Mouse (Mus musculus) embryonic facial prominence, embryonic 15.5 days (tissue): ENCODE data around the gene Uso1. TPM values are rescaled to one million over a fixed set of nuclear protein-coding genes. Genes with fewer than 3 reads are reported as not detected.

Source experiments
- ATAC-seq: fragments of 200-750 bp; cut with Nextera tagmentation; 2 replicates; pipeline ENCODE4 v1.8.0; 2017; ENCODE audit warnings: low read depth, moderate TSS enrichment; ENCODE audit not compliant: insufficient number of reproducible peaks, low FRiP score, low TSS enrichment
- H3K27ac ChIP-seq: fragments of 300-500 bp; sonication (generic); replicated peaks from 2 replicates; pipeline ENCODE4 v1.5.1; 2015; ENCODE audit warnings: mild to moderate bottlenecking, inconsistent platforms
- H3K27me3 ChIP-seq: fragments of 300-500 bp; sonication (generic); 2 replicates; pipeline ENCODE4 v1.6.1; 2015; ENCODE audit warnings: inconsistent platforms
- H3K36me3 ChIP-seq: fragments of 300-500 bp; sonication (generic); 2 replicates; pipeline ENCODE4 v1.6.1; 2015; ENCODE audit warnings: mild to moderate bottlenecking, inconsistent platforms
- H3K4me1 ChIP-seq: fragments of 300-500 bp; sonication (generic); 2 replicates; pipeline ENCODE4 v1.6.1; 2015; ENCODE audit warnings: inconsistent platforms
- H3K4me2 ChIP-seq: fragments of 300-500 bp; sonication (generic); replicated peaks from 2 replicates; pipeline ENCODE4 v1.6.1; 2015; ENCODE audit warnings: mild to moderate bottlenecking, inconsistent platforms
- H3K4me3 ChIP-seq: fragments of 300-500 bp; sonication (generic); replicated peaks from 2 replicates; pipeline ENCODE4 v1.5.1; 2015; ENCODE audit warnings: mild to moderate bottlenecking, inconsistent platforms
- H3K9ac ChIP-seq: fragments of 300-500 bp; sonication (generic); 2 replicates; pipeline ENCODE4 v1.6.1; 2015; ENCODE audit warnings: inconsistent platforms
- H3K9me3 ChIP-seq: fragments of 300-500 bp; sonication (generic); replicated peaks from 2 replicates; pipeline ENCODE4 v1.6.1; 2016; ENCODE audit warnings: inconsistent platforms
- WGBS: fragments of 180-500 bp; shearing (Covaris S2); methylation state at CpG from one replicate; pipeline ENCODE4 v1.1.7; 2015; 5-methylcytosine and 5-hydroxymethylcytosine counted together
- polyA plus RNA-seq: library from polyadenylated mRNA; unstranded; fragments of >200 nt; fragmentation: Nextera tagmentation; extraction: Ambion mirVana; gene quantifications from 2 replicates; pipeline ENCODE4 v1.2.1, GENCODE M21; 2015

The Uso1 gene
- polyA plus RNA-seq, result 49.9 and 50.0 TPM in 2 replicates

DNA sequence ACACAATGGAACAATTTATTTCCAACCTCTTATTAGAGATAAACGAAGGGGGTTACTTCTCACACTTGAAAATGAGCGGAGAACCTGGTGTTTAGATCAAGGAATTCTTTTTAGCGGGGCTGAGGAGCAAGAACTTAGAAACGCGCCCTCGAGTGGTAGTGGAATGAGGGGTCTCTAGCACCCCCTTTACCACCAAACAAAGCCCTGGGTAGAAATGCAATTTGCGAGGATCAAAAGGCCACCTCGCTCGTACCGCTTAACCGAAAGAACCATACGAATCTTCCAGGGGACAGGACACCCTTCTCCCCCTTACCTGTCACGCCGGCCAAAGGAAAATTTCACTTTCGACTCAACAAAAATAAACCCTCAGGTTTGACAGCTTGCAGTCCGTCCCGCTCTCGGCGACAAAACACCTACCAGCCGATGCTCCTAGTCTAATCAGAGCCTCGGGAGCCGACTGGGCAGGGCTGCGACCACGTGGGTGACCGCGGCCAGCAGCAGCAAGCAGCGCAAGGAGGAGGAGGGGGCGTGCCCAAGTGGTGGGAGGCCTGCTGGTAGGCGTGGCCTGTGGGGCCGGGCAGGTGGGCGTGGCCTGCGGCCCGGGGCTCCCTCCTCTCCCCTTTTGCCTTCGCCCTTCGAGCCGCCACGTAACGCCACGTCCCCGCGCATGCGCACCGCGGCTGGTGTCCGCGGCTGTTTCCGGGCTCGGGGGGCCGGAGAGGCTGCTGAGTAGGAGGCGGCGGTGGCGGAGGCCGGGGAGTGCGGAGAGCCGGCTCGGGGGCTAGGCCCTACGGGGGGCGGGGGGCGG lies at the start of gene Uso1:
Uso1 (plus strand) TSS at position 700 of the 808 bp plus-strand sequence.
- peak within 1 kb of the TSS; percentile 90 for H3K4me3 ChIP-seq
- peak within 1 kb of the TSS; percentile 71 for H3K4me2 ChIP-seq
- H3K9ac ChIP-seq, result peak within 1 kb of the TSS; percentile 95
- peak; percentile 94 for ATAC-seq
- H3K36me3 ChIP-seq, result no peaks in the 10 kb centered on the region
- H3K27ac ChIP-seq, result peak within 1 kb of the TSS; percentile 85
- H3K27me3 ChIP-seq, result no peaks in the 10 kb centered on the region
- 1% methylated on average over 52 of the region's 59 CpGs for WGBS
- peaks cover 20% of the 10 kb centered on the region for H3K4me1 ChIP-seq
- no peaks in the 10 kb centered on the region for H3K9me3 ChIP-seq

DNA sequence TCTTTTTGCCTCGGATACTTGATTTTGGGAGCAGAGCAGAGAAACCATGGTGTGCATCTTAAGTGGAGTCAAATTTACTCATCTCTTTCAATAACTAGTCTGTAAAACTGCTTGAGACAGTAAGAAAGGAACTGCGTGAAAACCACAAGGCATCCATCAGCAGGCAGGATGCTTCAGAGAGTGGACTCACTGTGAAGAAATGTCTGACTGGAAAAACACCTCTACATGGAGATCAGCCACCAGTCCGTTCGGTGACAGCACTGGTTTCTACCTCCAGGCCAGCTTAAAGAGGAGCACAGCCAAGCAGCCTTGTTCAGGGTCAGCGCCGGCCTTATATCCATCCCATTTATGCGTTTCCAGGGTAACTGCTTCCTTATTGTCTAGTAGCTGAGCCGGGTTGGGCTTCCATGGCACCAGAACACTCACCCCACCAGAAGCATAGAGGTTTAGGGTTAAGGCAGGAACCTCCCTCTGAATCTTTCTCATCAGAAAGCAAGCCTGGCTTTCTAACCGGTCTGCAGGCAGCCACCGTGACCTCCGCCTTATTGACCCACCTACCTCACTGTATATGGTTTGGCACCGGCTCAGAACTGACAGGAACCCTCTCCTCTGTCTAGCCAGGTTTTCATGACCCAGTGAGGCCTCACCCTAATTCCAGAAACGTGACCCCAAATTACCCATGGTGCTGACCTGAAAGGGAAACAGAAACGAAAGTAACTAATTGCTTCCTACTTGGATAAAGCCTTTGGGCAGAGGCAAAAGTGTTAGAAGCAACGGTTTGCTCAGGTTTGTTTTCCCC lies 44.3 kb upstream of the Uso1 start:
- H3K9me3 ChIP-seq, result no peaks in the 10 kb centered on the region
- H3K27ac ChIP-seq, result no peak overlapping the region
- no peak overlapping the region for H3K4me3 ChIP-seq
- no peak overlapping the region for H3K4me2 ChIP-seq
- H3K27me3 ChIP-seq, result no peaks in the 10 kb centered on the region
- no peak overlapping the region for H3K9ac ChIP-seq
- WGBS, result 56% methylated on average over 15 of the region's 15 CpGs
- no peak for ATAC-seq
- H3K4me1 ChIP-seq, result no peaks in the 10 kb centered on the region
- H3K36me3 ChIP-seq, result no peaks in the 10 kb centered on the region

DNA sequence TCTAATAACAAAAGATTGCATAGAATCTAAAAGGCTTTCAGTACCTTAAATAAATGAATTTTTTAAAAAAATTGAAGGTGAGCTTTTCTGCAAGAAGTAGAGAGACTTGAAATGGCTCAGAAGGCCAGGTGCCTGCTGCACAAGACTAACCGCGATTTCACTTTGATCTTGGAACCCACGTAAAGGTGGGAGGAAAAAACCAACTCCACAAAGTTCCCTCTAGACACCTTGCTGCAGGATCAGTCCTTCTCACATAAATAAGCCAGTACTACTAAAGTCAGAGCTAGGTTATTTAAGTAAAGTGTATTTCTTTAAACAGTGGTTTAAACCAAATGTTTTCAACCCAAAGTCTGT lies 43.7 kb upstream of the Uso1 start:
- 63% methylated on average over 3 of the region's 3 CpGs for WGBS
- no peaks in the 10 kb centered on the region for H3K9me3 ChIP-seq
- H3K4me3 ChIP-seq, result no peak overlapping the region
- H3K27ac ChIP-seq, result no peak overlapping the region
- H3K9ac ChIP-seq, result no peak overlapping the region
- ATAC-seq, result no peak
- no peaks in the 10 kb centered on the region for H3K36me3 ChIP-seq
- H3K27me3 ChIP-seq, result no peaks in the 10 kb centered on the region
- no peaks in the 10 kb centered on the region for H3K4me1 ChIP-seq
- no peak overlapping the region for H3K4me2 ChIP-seq

DNA sequence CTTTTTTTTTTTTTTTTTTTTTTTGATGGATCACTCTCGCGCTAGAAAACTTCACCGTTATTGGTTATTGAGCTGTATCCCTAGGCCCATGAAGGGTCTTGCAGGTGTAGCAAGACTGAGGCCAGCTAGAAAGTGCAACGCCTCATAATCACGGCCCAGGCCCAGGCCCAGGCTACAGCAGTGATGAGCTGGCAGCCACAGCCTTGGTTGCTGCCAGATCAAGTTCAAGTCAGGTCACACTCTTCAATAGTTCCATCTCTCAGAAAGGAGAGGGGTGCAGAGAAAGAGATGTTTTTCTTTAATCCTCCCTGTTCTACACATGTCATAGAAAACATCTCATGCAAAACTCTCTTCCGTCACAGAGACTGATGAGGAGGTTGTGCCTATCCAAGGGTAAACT lies 41.0 kb upstream of the Uso1 start:
- Histone ChIP-seq H3K4me1 (no peaks in the 10 kb centered on the region), H3K4me3 (no peak overlapping the region), H3K27me3 (no peaks in the 10 kb centered on the region), H3K27ac (no peak overlapping the region), H3K9me3 (no peaks in the 10 kb centered on the region), H3K36me3 (no peaks in the 10 kb centered on the region), H3K9ac (no peak overlapping the region), H3K4me2 (no peak overlapping the region)
- WGBS, result 92% methylated on average over 6 of the region's 6 CpGs
- no peak for ATAC-seq

DNA sequence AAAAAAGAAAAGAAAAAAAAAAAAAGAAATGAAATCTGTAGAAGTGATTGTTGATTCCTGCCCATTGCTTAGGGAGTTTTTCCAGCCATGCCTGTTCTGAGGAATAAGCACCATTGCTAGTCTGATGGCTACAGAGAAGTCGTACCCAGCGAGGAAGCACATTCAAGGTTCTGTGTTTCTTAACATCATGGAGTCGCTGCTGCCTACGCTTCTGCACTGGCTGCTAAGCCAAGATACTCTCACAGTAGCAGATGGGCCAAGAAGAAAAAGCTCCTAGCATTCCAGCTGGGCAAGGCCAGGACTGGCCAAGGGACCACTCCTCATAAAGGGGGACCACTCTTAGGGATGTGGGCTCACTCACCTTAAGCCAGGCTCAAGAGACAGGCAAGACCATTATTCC lies 40.0 kb upstream of the Uso1 start:
- WGBS, result 90% methylated on average over 4 of the region's 4 CpGs

DNA sequence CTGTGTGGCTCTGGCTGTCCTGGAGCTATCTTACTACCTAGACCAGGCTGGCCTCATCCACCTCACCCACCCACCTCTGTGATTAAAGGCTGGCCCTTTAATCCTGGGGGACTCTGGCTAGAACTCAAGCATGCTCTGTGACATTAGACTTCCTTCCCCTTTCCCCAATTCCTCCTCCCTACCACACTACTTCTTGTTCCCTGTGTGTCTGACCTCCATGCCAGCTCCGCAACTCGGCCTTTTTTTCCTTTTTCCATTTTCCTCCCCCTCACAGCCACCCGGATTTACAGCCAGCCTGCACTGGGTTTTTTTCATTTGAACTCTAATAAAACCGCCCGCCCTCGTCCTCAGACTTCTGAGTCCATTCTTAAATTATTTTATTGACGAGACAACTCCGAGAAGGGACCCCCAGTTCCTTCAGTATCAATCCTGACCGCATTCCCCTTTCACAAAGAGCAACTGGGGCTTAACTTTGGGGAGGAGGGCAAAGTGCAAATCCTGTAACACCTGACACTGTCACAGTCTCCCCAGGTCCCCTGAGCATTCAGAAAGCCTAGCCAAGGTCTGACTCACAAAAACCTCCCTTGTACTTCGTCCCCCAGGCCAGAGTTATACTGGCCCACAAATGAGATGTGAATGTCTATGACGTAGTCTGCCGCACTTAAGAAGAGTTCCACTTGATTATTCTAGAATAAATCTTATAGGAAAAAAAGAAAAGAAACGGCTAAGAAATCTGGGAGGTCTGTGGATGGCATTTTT lies 39.2 kb upstream of the Uso1 start:
- Histone ChIP-seq H3K4me1 (no peaks in the 10 kb centered on the region), H3K4me3 (no peak overlapping the region), H3K36me3 (no peaks in the 10 kb centered on the region), H3K4me2 (no peak overlapping the region), H3K9ac (no peak overlapping the region), H3K9me3 (no peaks in the 10 kb centered on the region), H3K27me3 (no peaks in the 10 kb centered on the region), H3K27ac (no peak overlapping the region)
- no peak for ATAC-seq
- 55% methylated on average over 13 of the region's 13 CpGs for WGBS

More for the DNA sequence above, 40.0 kb upstream of the Uso1 start:
- Histone ChIP-seq H3K36me3 (no peaks in the 10 kb centered on the region), H3K9ac (no peak overlapping the region), H3K4me2 (no peak overlapping the region), H3K4me1 (no peaks in the 10 kb centered on the region), H3K27ac (no peak overlapping the region), H3K9me3 (no peaks in the 10 kb centered on the region), H3K4me3 (no peak overlapping the region), H3K27me3 (no peaks in the 10 kb centered on the region)
- ATAC-seq, result no peak

DNA sequence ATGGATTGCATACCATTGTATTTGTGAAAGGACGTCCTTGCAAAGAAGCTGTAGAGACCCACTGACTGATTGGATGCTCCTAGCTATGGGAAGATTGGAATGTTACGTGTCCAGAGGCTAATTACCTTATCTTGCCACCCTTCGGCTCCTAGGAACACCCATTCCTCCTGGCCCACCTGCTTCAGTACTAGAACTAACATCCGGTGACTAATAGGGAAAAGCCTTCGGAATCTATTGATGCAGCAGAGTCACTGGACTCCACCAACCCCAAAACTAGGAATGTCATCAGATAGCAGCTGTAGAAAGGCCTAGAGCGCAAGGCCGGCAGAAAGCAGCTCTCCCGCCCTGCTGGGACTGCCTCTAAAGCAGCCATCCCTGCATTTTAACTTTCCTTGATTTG lies 36.1 kb upstream of the Uso1 start:
- Histone ChIP-seq H3K4me2 (no peak overlapping the region), H3K27me3 (no peaks in the 10 kb centered on the region), H3K4me3 (no peak overlapping the region), H3K4me1 (0 out of 2 replicates have a peak, but pooled peaks cover 5% of the 10 kb centered on the region), H3K9me3 (no peaks in the 10 kb centered on the region), H3K36me3 (no peaks in the 10 kb centered on the region), H3K27ac (no peak overlapping the region), H3K9ac (no peak overlapping the region)
- ATAC-seq, result no peak
- WGBS, result 83% methylated on average over 8 of the region's 8 CpGs

DNA sequence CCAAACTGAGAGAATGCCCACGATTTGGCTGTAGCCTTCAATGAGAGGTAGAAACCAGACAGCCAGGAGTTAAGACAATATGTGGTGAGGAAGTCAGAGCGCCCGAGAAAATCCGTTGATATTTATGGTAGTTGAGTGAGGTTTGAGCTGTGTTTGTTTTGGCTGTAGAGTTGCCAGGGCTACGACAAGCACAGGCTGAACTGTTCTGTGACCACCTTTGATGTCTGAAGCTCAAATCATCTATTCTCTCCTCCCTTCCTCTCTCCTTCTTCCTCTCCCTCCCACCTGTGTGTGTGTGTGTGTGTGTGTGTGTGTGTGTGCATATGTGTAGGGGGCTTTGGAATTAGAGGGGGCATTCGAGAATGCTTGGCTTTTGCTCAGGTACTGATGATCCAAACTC lies 34.7 kb upstream of the Uso1 start:
- Histone ChIP-seq H3K4me3 (no peak overlapping the region), H3K36me3 (no peaks in the 10 kb centered on the region), H3K9ac (no peak overlapping the region), H3K27ac (no peak overlapping the region), H3K9me3 (no peaks in the 10 kb centered on the region), H3K4me1 (0 out of 2 replicates have a peak, but pooled peaks cover 5% of the 10 kb centered on the region), H3K27me3 (no peaks in the 10 kb centered on the region), H3K4me2 (no peak overlapping the region)
- ATAC-seq, result no peak
- 43% methylated on average over 6 of the region's 6 CpGs for WGBS

DNA sequence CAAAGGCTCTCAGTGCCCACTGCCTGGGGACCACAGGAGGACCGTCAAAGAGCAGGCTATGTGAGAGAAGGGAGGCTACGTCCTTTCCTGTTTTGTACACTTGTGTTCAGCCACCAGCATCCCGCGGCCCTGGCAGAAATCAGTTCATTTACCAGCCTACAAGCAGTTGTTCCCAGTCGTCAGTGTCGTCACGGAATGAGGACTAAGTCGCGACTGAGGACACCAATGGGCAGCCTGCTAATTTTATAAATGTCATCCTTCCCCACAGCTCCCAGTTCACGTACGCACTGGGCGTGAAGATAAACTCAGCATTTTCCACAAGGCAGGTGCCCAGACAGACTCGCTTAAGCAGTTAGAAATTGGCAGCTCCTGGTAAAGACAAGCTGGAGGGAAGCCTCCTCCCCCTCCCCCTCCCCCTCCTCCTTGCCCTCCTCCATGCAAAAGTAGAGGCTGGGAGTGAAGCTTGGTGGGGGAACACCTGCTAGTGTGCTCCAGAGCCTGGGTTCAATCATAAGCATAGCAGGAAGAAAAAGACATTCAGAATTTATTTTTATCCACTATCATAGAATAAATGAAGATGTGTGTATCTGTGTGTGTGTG lies 33.8 kb upstream of the Uso1 start:
- ATAC-seq, result no peak

DNA sequence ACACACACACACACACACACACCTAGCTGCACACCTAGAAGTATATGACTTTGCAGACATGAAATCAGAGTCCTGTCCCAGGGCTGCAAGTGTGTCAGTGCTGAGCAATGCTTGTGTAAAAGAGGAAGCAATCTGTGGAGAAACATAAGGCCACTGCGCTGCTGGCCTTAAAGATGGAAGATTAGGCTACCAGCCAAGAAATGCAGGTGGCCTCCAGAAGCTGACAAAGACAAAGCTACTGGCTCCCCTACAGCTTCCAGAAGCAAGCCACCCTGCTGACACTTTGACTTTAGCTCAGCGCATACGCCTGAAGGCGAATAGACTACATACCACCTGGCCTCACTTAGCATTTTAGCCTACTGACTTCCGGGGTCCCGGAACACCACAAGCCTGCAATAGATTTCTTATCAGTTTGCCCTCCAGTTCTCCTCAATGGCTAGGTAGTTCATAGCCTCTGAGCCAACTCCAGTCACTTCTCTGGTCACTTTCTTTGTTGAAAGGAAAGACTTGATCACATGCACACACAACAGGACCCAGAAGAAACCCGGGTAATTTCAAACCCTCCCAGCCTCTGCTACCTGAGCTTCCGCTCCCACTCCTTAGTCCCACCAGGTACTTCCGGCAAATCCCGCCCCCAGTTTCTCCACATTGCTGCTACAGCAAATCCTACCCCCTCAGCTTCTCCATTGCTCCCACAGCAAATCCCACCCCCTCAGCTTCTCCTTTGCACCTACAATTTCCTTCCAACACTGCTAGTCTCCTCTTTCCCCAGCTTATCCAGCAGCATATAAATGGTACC lies 31.2 kb upstream of the Uso1 start:
- H3K27me3 ChIP-seq, result no peaks in the 10 kb centered on the region
- no peaks in the 10 kb centered on the region for H3K36me3 ChIP-seq
- no peak overlapping the region for H3K4me3 ChIP-seq
- no peak overlapping the region for H3K27ac ChIP-seq
- H3K9ac ChIP-seq, result no peak overlapping the region
- ATAC-seq, result no peak
- 0 out of 2 replicates have a peak, but pooled peaks cover 5% of the 10 kb centered on the region for H3K4me1 ChIP-seq
- no peak overlapping the region for H3K4me2 ChIP-seq
- H3K9me3 ChIP-seq, result no peaks in the 10 kb centered on the region
- 35% methylated on average over 10 of the region's 10 CpGs for WGBS

More for the DNA sequence above, 33.8 kb upstream of the Uso1 start:
- H3K4me2 ChIP-seq, result no peak overlapping the region
- no peak overlapping the region for H3K27ac ChIP-seq
- H3K27me3 ChIP-seq, result no peaks in the 10 kb centered on the region
- H3K9me3 ChIP-seq, result no peaks in the 10 kb centered on the region
- H3K4me1 ChIP-seq, result 0 out of 2 replicates have a peak, but pooled peaks cover 5% of the 10 kb centered on the region
- no peak overlapping the region for H3K9ac ChIP-seq
- no peak overlapping the region for H3K4me3 ChIP-seq
- H3K36me3 ChIP-seq, result no peaks in the 10 kb centered on the region
- WGBS, result 64% methylated on average over 13 of the region's 13 CpGs
